Mouse (Mus musculus): Measurements from ENCODE around the gene Abracl. TPM values are rescaled to one million over a fixed set of nuclear protein-coding genes. Genes with fewer than 3 reads are reported as not detected.
A peak's percentile ranks its signal among the peaks of the same experiment; 100 is the strongest.

The Abracl gene
- 136 and 160 TPM in 2 replicates for polyA plus RNA-seq (2015; fragmentation: Nextera tagmentation; extraction: Ambion mirVana)

DNA sequence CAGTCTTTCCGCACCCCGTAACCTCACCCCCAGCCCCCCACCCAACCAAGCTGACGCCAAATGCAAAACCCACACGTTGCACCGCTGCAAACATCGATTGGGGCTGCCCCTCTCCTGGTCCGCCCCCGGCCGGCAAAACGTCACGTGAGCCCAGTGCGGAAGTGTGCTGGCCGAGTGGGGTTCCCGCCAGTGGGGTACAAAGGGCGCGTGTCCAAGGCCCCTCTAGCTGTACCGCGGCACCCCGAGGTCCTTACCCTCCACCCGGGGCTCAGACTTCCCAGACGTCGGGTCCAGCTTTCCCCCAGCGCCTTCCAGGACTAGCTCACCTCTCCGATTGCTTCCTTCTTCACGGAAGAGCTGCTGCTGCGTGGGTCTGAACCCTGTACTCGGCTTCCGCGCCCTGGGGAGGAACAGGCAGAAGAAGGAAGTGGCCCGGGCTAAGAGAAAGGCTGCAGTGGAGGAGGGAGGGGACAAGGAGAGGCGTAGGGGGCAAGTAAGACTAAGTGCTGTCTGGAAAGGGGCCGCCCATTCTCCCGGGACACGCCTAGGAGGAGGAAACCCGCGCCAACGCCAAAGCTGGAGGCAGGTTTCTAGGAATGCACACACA is at the start of gene Abracl:
Gene Abracl, minus strand, starts transcription at position 548 of the 607 bp plus-strand sequence.
- 0% methylated on average over 37 of the region's 37 CpGs for WGBS
- H3K9me3 ChIP-seq, result no peaks in the 10 kb centered on the region
- peak within 1 kb of the TSS; percentile 68 for H3K4me2 ChIP-seq
- no peaks in the 10 kb centered on the region for H3K27me3 ChIP-seq
- peaks cover 6% of the 10 kb centered on the region for H3K36me3 ChIP-seq
- ATAC-seq (ENCODE audit: insufficient number of reproducible peaks, insufficient read depth, low FRiP score, low TSS enrichment, low read depth), result peak; percentile 94
- peak within 1 kb of the TSS; percentile 77 for H3K4me3 ChIP-seq
- peak within 1 kb of the TSS; percentile 87 for H3K9ac ChIP-seq
- H3K27ac ChIP-seq, result peak within 1 kb of the TSS; percentile 97
- peaks cover 12% of the 10 kb centered on the region for H3K4me1 ChIP-seq

- Histone ChIP-seq H3K36me3 (peaks cover 4% of the 10 kb centered on the region), H3K4me2 (no peak overlapping the region), H3K9me3 (no peaks in the 10 kb centered on the region), H3K4me1 (peaks cover 17% of the 10 kb centered on the region), H3K9ac (no peak overlapping the region), H3K27ac (no peak overlapping the region), H3K4me3 (no peak overlapping the region), H3K27me3 (no peaks in the 10 kb centered on the region)
- 45% methylated on average over 3 of the region's 3 CpGs for WGBS
- no peak for ATAC-seq (ENCODE audit: insufficient number of reproducible peaks, insufficient read depth, low FRiP score, low TSS enrichment, low read depth)
Measured at GRCm38 (mm10) chr10:18072871-18073270, 49.8 kb upstream of the Abracl start.

- peak overlapping the region; percentile 28; the same call in 1 of the 2 replicates for H3K27ac ChIP-seq
Measured at GRCm38 (mm10) chr10:18070616-18071015, 47.5 kb upstream of the Abracl start.

GRCm38 (mm10) chr10:18070144-18070543 is 47.1 kb upstream of the Abracl start:
- no peaks in the 10 kb centered on the region for H3K9me3 ChIP-seq
- H3K27ac ChIP-seq, result peak overlapping the region; percentile 28; the same call in 1 of the 2 replicates
- ATAC-seq (ENCODE audit: insufficient number of reproducible peaks, insufficient read depth, low FRiP score, low TSS enrichment, low read depth), result no peak
- H3K4me1 ChIP-seq, result peaks cover 28% of the 10 kb centered on the region
- H3K9ac ChIP-seq, result no peak overlapping the region
- H3K36me3 ChIP-seq, result no peaks in the 10 kb centered on the region
- 78% methylated on average over 3 of the region's 3 CpGs for WGBS
- H3K4me2 ChIP-seq, result no peak overlapping the region
- no peak overlapping the region for H3K4me3 ChIP-seq
- no peaks in the 10 kb centered on the region for H3K27me3 ChIP-seq

More at GRCm38 (mm10) chr10:18070616-18071015, 47.5 kb upstream of the Abracl start:
- Histone ChIP-seq H3K4me3 (no peak overlapping the region), H3K36me3 (no peaks in the 10 kb centered on the region), H3K4me1 (peaks cover 28% of the 10 kb centered on the region), H3K9ac (no peak overlapping the region), H3K9me3 (no peaks in the 10 kb centered on the region), H3K27me3 (no peaks in the 10 kb centered on the region), H3K4me2 (no peak overlapping the region)
- no peak for ATAC-seq (ENCODE audit: insufficient number of reproducible peaks, insufficient read depth, low FRiP score, low TSS enrichment, low read depth)
- WGBS, result 82% methylated on average over 2 of the region's 2 CpGs

DNA sequence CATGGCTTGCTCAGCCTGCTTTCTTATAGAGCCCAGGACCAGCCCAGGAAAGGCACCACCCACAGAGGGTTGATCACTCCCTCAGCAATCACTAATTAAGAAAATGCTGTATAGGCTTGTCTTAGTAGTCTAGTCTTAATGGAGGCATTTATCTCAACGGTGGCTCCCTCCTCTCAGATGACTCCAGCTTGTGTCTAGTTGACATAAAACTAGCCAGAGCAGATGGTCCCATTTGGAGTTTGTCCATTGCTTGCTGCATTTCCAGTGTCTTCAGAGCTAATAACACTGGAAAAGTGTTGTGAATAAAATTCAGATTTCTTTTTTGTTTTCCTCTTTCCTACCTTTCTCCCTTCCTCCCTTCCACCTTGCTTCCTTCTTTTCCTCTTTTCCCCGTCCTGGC is 46.5 kb upstream of the Abracl start:
- no peak overlapping the region for H3K27ac ChIP-seq
- no peak overlapping the region for H3K4me3 ChIP-seq
- no peaks in the 10 kb centered on the region for H3K9me3 ChIP-seq
- 65% methylated on average over 2 of the region's 2 CpGs for whole genome bisulfite sequencing
- peaks cover 28% of the 10 kb centered on the region for H3K4me1 ChIP-seq
- no peak for ATAC-seq (ENCODE audit: insufficient number of reproducible peaks, insufficient read depth, low FRiP score, low TSS enrichment, low read depth)
- H3K9ac ChIP-seq, result no peak overlapping the region
- no peak overlapping the region for H3K4me2 ChIP-seq
- H3K36me3 ChIP-seq, result no peaks in the 10 kb centered on the region
- H3K27me3 ChIP-seq, result no peaks in the 10 kb centered on the region

DNA sequence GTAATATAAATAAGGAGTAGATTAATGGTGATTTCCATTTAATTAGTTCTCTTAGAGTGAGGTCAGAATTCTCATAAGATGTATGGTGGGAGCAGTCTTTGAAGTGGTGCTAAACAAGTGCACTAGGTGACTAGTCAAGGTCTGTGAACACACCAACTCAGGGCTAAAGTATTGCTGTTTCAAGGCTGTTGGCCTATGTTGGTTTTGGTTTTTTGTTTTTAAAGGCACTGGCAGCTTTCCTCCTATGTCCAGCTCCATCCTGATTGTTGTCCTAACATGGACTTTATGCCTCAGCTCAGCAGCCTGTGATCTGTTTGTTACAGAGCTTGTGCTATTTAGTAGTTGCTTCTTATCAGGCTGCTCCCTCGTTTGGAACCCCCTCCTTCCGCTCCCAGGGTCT is 45.8 kb upstream of the Abracl start:
- no peak overlapping the region for H3K4me3 ChIP-seq
- ATAC-seq (ENCODE audit: insufficient number of reproducible peaks, insufficient read depth, low FRiP score, low TSS enrichment, low read depth), result no peak
- 78% methylated on average over 2 of the region's 2 CpGs for WGBS

DNA sequence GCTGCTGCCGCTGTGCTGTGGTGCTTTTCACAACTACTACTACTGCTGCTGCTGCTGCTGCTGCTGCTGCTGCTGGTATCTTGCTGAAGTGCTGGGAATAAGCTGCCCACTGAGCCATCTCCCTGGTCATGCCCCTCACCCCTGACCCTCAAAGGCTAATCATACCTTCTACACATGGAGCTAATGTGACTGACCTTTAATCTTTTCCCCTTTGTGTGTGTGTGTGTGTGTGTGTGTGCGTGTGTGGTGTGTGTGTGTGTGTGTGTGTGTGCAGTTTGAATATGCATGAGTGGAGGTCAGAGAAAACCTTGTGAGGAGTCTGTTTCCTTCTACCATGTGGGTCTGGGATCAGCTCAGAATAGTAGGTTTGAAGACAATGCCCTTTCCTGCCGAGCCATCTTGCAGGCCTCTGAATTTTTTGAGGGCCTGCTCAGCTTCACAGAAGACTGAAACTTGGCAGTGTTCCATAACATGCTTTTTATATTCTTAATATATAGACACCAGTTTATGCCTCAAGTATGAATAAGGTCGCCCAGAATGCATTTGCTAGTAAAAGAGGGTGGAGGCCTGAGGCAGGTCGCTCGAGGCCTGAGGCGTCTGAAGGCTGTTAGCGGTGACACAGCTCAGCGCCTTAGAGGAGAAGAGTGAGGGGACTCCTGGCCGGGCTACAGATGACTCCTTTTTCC is 44.8 kb upstream of the Abracl start:
- Histone ChIP-seq H3K4me3 (no peak overlapping the region), H3K9ac (no peak overlapping the region), H3K36me3 (no peaks in the 10 kb centered on the region), H3K9me3 (no peaks in the 10 kb centered on the region), H3K4me2 (no peak overlapping the region), H3K4me1 (peaks cover 28% of the 10 kb centered on the region), H3K27ac (peak overlapping the region; percentile 72), H3K27me3 (no peaks in the 10 kb centered on the region)
- ATAC-seq (ENCODE audit: insufficient number of reproducible peaks, insufficient read depth, low FRiP score, low TSS enrichment, low read depth), result no peak
- WGBS, result 60% methylated on average over 10 of the region's 10 CpGs

More for the DNA sequence above, 45.8 kb upstream of the Abracl start:
- no peak overlapping the region for H3K4me2 ChIP-seq
- no peaks in the 10 kb centered on the region for H3K9me3 ChIP-seq
- H3K27ac ChIP-seq, result no peak overlapping the region
- peaks cover 28% of the 10 kb centered on the region for H3K4me1 ChIP-seq
- no peaks in the 10 kb centered on the region for H3K36me3 ChIP-seq
- no peaks in the 10 kb centered on the region for H3K27me3 ChIP-seq
- no peak overlapping the region for H3K9ac ChIP-seq

- 88% methylated on average over 10 of the region's 10 CpGs for WGBS
- no peaks in the 10 kb centered on the region for H3K9me3 ChIP-seq
- H3K27me3 ChIP-seq, result no peaks in the 10 kb centered on the region
- H3K4me2 ChIP-seq, result no peak overlapping the region
- no peak overlapping the region for H3K9ac ChIP-seq
- no peak for ATAC-seq (ENCODE audit: insufficient number of reproducible peaks, insufficient read depth, low FRiP score, low TSS enrichment, low read depth)
- no peak overlapping the region for H3K27ac ChIP-seq
- no peaks in the 10 kb centered on the region for H3K36me3 ChIP-seq
- H3K4me1 ChIP-seq, result peaks cover 27% of the 10 kb centered on the region
- no peak overlapping the region for H3K4me3 ChIP-seq
Measured at GRCm38 (mm10) chr10:18066031-18066439, 42.9 kb upstream of the Abracl start.

GRCm38 (mm10) chr10:18064606-18065228 is 41.6 kb upstream of the Abracl start:
- Histone ChIP-seq H3K27me3 (no peaks in the 10 kb centered on the region), H3K4me1 (peaks cover 17% of the 10 kb centered on the region), H3K4me3 (no peak overlapping the region), H3K9ac (no peak overlapping the region), H3K9me3 (no peaks in the 10 kb centered on the region), H3K4me2 (no peak overlapping the region), H3K27ac (no peak overlapping the region), H3K36me3 (no peaks in the 10 kb centered on the region)
- WGBS, result 87% methylated on average over 7 of the region's 7 CpGs
- no peak for ATAC-seq (ENCODE audit: insufficient number of reproducible peaks, insufficient read depth, low FRiP score, low TSS enrichment, low read depth)

DNA sequence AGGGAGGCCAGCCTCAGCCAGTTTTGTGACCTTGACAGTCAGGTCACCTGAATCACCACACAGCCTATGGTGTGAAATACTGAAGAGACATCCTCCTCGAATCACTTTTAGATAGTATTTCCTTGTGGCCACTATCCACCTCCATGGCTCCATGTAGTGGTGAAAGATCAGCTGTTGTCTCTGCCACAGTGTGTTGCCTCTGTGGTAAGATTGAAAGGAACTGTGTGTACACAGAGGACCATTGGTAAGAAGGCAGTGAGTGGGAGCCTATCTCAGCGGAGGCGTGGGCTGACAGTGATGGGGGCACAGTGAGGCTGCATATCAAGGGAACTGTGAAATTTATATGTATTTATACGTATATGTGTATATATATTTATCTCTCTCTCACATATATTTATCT is 38.4 kb upstream of the Abracl start:
- WGBS, result 94% methylated on average over 4 of the region's 4 CpGs
- ATAC-seq (ENCODE audit: insufficient number of reproducible peaks, insufficient read depth, low FRiP score, low TSS enrichment, low read depth), result no peak
- no peak overlapping the region for H3K9ac ChIP-seq
- H3K4me1 ChIP-seq, result peaks cover 23% of the 10 kb centered on the region
- no peaks in the 10 kb centered on the region for H3K27me3 ChIP-seq
- no peak overlapping the region for H3K4me2 ChIP-seq
- H3K9me3 ChIP-seq, result no peaks in the 10 kb centered on the region
- no peak overlapping the region for H3K4me3 ChIP-seq
- no peaks in the 10 kb centered on the region for H3K36me3 ChIP-seq
- H3K27ac ChIP-seq, result no peak overlapping the region

- no peaks in the 10 kb centered on the region for H3K27me3 ChIP-seq
- H3K9ac ChIP-seq, result no peak overlapping the region
- no peak overlapping the region for H3K4me3 ChIP-seq
- H3K36me3 ChIP-seq, result no peaks in the 10 kb centered on the region
- no peak overlapping the region for H3K4me2 ChIP-seq
- H3K4me1 ChIP-seq, result peaks cover 23% of the 10 kb centered on the region
- 88% methylated on average over 2 of the region's 2 CpGs for WGBS
- H3K9me3 ChIP-seq, result no peaks in the 10 kb centered on the region
- no peak overlapping the region for H3K27ac ChIP-seq
- no peak for ATAC-seq (ENCODE audit: insufficient number of reproducible peaks, insufficient read depth, low FRiP score, low TSS enrichment, low read depth)
Measured at GRCm38 (mm10) chr10:18060778-18061177, 37.7 kb upstream of the Abracl start.

- H3K36me3 ChIP-seq, result no peaks in the 10 kb centered on the region
- 86% methylated on average over 13 of the region's 13 CpGs for WGBS
- no peak overlapping the region for H3K9ac ChIP-seq
- H3K27me3 ChIP-seq, result no peaks in the 10 kb centered on the region
- H3K4me3 ChIP-seq, result no peak overlapping the region
- no peak for ATAC-seq (ENCODE audit: insufficient number of reproducible peaks, insufficient read depth, low FRiP score, low TSS enrichment, low read depth)
- H3K27ac ChIP-seq, result no peak overlapping the region
- H3K4me2 ChIP-seq, result no peak overlapping the region
- H3K4me1 ChIP-seq, result peaks cover 23% of the 10 kb centered on the region
- H3K9me3 ChIP-seq, result no peaks in the 10 kb centered on the region
Measured at GRCm38 (mm10) chr10:18059807-18060206, 36.7 kb upstream of the Abracl start.
